Mouse (Mus musculus): ENCODE measurements around the gene Erbb2. TPM values are rescaled to one million over a fixed set of nuclear protein-coding genes. Genes with fewer than 3 reads are reported as not detected.
A peak's percentile ranks its signal among the peaks of the same experiment; 100 is the strongest.

Gene Erbb2
- polyA plus RNA-seq, 1 experiment from 2014 or later = 40.6 TPM

DNA sequence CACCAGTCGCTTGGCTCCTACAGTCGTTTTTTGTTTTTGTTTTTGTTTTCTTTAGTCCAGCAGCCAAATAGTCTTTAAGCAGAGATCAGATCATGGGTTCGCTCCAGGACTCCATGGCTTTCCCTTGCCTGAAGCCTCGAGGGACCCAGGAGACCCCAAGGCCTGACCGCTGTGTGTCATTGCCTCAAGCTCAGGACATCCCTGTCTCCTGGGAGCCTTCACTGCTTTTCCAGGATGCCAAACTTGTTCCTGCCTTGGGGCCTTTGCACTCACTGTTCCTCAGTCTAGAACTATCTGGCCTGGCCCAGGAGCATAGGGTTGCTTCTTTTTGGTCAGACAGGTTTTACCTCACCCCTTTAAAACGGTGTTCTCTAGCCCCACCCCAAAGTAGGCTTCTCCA is 5.6 kb upstream of the Erbb2 start:
- WGBS = 78% methylated on average over 6 of the region's 6 CpGs
- H3K9ac ChIP-seq = no peak overlapping the region
- no peak overlapping the region for H3K4me3 ChIP-seq (replicated peaks)

DNA sequence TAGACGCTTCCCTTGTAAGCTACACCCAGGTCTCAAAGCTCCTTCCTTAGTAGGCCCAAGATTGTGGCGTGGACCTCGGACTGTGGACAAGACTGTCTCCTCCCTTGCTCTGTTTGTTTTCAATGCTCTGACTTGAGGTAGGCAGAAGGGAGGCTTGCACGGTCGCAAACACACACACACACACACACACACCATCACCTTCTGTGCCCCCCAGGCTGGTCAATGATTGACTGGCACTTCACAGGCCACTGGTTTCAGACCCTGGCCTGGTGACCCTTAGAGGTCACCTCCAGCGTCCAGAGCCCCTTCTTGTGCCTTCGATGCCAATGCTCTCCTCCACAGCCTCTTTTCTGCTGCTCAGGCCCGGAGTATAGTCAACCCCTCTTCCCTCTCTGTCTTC is 3.4 kb upstream of the Erbb2 start:
- H3K4me3 ChIP-seq (replicated peaks) = no peak overlapping the region
- no peak overlapping the region for H3K9ac ChIP-seq
- H3K4me2 ChIP-seq = peak overlapping the region; percentile 36
- peak overlapping the region; percentile 71 for H3K27ac ChIP-seq
- WGBS = 51% methylated on average over 8 of the region's 8 CpGs
- no peaks in the 10 kb centered on the region for H3K36me3 ChIP-seq
- no peak for ATAC-seq (ENCODE audit: insufficient read depth, low FRiP score, low read depth)
- H3K27me3 ChIP-seq (replicated peaks) = 0 out of 2 replicates have a peak, but pooled peaks cover under 1% of the 10 kb centered on the region
- peaks cover 18% of the 10 kb centered on the region for H3K4me1 ChIP-seq
- H3K9me3 ChIP-seq = no peaks in the 10 kb centered on the region

More for the DNA sequence above, 5.6 kb upstream of the Erbb2 start:
- Histone ChIP-seq H3K4me1 (peaks cover 8% of the 10 kb centered on the region), H3K9me3 (no peaks in the 10 kb centered on the region), H3K27ac (no peak overlapping the region), H3K36me3 (no peaks in the 10 kb centered on the region), H3K4me2 (no peak overlapping the region), H3K27me3 (replicated peaks) (0 out of 2 replicates have a peak, but pooled peaks cover 4% of the 10 kb centered on the region)
- ATAC-seq (ENCODE audit: insufficient read depth, low FRiP score, low read depth) = no peak

DNA sequence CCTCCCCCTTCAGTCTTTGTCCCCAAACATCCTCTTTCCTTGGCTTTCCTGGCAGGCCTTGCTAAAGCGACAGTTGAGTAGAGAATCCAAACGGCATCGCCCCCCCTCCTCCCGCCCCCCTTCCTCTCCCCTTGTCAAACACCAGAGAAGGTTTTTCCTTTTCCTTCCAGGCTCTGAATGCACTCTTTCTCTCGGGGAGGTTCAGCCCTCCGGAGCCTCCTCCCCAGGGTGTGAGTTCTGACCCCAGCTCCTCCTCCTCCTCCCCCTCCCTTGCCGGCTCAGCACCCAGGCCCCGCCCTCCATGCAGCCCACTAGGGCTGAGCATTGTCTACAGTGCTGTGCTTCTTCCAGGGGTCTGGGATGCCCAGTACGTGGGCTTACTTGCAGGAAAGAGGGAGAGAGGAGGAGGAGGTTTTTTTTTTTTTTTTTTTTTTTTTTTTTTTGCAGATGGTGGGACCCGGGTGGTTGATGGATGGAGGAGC is 2.9 kb upstream of the Erbb2 start:
- H3K9ac ChIP-seq = no peak overlapping the region
- H3K27me3 ChIP-seq (replicated peaks) = no peaks in the 10 kb centered on the region
- H3K4me3 ChIP-seq (replicated peaks) = no peak overlapping the region
- no peaks in the 10 kb centered on the region for H3K36me3 ChIP-seq
- WGBS = 5% methylated on average over 10 of the region's 10 CpGs
- H3K27ac ChIP-seq = peak overlapping the region; percentile 71
- ATAC-seq (ENCODE audit: insufficient read depth, low FRiP score, low read depth) = 0 out of 2 replicates have a peak, but pooled peaks have one; percentile 29
- H3K9me3 ChIP-seq = no peaks in the 10 kb centered on the region
- H3K4me1 ChIP-seq = peaks cover 23% of the 10 kb centered on the region
- H3K4me2 ChIP-seq = peak overlapping the region; percentile 36

DNA sequence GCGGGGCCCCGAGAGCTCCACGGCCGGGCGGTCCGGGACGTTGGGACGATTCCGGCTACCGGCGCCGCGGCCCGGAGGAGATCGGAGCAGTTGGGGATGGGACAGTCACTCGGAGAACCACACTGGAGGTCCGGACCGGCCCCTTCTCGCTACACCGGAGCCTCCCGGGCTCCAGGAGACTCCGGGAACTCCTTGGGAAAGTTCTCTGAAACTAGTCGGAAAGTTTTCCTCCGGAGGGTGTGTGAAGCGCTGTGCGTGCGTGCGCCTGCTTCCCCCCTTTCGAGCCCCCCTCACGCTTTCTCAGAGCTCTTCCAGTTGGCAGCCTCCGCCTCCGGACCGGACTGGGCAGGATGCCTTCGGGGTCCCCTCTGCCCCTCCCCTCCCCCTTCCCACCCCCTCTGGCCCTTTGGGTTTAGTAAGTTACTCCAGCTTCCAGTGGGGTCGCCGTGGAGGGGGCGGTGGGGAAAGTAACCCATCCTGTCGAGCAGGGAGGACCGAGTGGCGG is 579 bp downstream of the Erbb2 start:
- Histone ChIP-seq H3K27me3 (replicated peaks) (no peaks in the 10 kb centered on the region), H3K36me3 (no peaks in the 10 kb centered on the region), H3K4me3 (replicated peaks) (peak overlapping the region; percentile 95), H3K4me1 (peaks cover 44% of the 10 kb centered on the region), H3K4me2 (peak overlapping the region; percentile 61), H3K9me3 (no peaks in the 10 kb centered on the region), H3K9ac (peak overlapping the region; percentile 79), H3K27ac (peak overlapping the region; percentile 96)
- WGBS = under 1% methylated on average over 40 of the region's 40 CpGs
- peak; percentile 3; the same call in 1 of the 2 replicates for ATAC-seq (ENCODE audit: insufficient read depth, low FRiP score, low read depth)

DNA sequence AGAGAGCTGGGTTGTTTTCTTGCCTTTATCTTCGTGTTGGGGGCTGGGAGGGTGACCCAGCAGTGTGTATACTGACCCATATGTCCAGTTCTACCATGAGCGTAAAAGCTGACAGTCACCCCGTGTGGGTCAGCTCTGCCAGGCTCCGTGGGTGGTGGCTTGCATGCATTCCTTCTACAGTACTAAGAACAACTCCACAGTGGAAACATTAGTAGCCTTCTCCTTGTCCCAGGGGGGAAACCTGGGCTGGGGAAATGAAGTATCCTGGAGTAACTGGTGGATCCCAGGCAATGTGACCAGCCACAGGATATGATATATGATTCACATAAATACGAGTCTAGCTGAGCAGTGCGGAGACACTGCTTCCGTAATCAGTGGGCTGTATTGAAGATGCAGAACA is 1.5 kb downstream of the Erbb2 start:
- no peaks in the 10 kb centered on the region for H3K36me3 ChIP-seq
- H3K27me3 ChIP-seq (replicated peaks) = no peaks in the 10 kb centered on the region
- peak overlapping the region; percentile 95 for H3K4me3 ChIP-seq (replicated peaks)
- H3K4me2 ChIP-seq = peak overlapping the region; percentile 61
- no peak for ATAC-seq (ENCODE audit: insufficient read depth, low FRiP score, low read depth)
- WGBS = 18% methylated on average over 7 of the region's 7 CpGs
- H3K4me1 ChIP-seq = peaks cover 46% of the 10 kb centered on the region
- H3K27ac ChIP-seq = 0 out of 2 replicates have a peak overlapping the region, but pooled peaks have one; percentile 96
- H3K9me3 ChIP-seq = no peaks in the 10 kb centered on the region
- peak overlapping the region; percentile 32; the same call in 1 of the 2 replicates for H3K9ac ChIP-seq

DNA sequence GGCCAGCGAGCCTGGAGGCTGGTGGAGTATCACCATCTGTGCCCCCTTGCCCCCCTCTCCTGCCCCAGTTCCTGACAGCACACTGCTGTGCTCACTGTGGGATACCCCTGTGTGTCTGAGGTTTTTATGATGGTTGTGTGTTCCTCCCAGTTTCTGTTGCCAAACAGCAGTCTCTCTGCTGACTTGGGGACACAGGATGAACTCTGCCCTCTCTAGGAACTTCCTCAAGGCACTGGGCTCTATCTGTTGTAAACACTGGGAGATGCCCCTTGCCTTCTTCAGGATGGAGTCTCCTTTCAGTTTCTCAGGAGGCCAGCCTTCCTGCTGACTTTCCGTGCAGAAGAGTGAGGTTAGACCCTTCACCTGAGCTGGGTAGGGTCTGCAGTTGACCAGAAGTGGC is 1.9 kb downstream of the Erbb2 start:
- Histone ChIP-seq H3K4me2 (peak overlapping the region; percentile 61), H3K27ac (0 out of 2 replicates have a peak overlapping the region, but pooled peaks have one; percentile 2), H3K27me3 (replicated peaks) (no peaks in the 10 kb centered on the region), H3K9me3 (no peaks in the 10 kb centered on the region), H3K36me3 (no peaks in the 10 kb centered on the region), H3K9ac (no peak overlapping the region), H3K4me3 (replicated peaks) (peak overlapping the region; percentile 95), H3K4me1 (peaks cover 43% of the 10 kb centered on the region)
- WGBS = 32% methylated on average over 2 of the region's 2 CpGs
- no peak for ATAC-seq (ENCODE audit: insufficient read depth, low FRiP score, low read depth)

DNA sequence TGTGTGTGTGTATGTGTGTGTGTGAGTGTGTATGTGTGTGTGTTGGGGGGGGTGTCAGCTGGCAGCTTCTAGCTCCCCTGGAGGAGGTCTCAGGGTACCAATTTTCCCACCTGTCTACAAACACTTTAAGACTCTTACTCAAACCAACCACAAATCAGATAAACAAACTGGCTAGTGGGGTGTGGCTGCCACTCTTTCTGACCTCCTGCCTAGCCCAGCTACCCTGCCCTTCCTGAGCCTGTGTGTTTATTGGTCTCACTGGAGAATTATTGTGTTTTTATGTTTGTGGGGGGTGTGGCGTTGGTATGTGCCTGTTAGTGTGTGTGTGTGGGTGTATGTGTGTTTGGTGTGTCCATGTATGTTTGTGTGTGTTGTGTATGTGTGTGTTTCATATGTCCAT is 4.8 kb downstream of the Erbb2 start:
- no peaks in the 10 kb centered on the region for H3K36me3 ChIP-seq
- H3K9me3 ChIP-seq = no peaks in the 10 kb centered on the region
- no peak overlapping the region for H3K4me3 ChIP-seq (replicated peaks)
- H3K27ac ChIP-seq = no peak overlapping the region
- ATAC-seq (ENCODE audit: insufficient read depth, low FRiP score, low read depth) = no peak
- H3K27me3 ChIP-seq (replicated peaks) = no peaks in the 10 kb centered on the region
- no peak overlapping the region for H3K4me2 ChIP-seq
- H3K9ac ChIP-seq = no peak overlapping the region
- WGBS = 71% methylated on average over 1 of the region's 1 CpGs
- H3K4me1 ChIP-seq = peaks cover 35% of the 10 kb centered on the region

DNA sequence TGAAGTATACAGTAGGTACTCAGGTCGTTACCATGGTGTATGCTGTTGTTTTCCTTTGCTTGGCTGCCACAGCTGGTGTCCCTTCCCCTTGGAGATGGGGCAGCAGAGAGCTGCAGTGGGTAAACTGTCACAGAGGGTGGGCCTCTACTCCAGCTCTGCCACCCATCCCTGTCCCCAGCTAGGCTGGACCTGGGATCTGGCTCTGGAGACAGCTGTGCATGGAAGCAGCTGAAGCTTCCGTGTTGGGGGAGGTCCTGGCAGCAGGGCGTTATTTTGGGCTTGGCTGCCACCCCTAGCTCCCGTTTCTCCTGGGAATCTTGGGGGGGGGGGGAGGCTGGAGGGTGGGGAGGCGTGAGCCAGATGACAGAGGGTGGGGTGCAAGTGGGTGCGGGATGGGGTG is 6.0 kb downstream of the Erbb2 start:
- Histone ChIP-seq H3K4me2 (no peak overlapping the region), H3K4me1 (peaks cover 35% of the 10 kb centered on the region), H3K36me3 (peaks cover 9% of the 10 kb centered on the region; the same call in 1 of the 2 replicates), H3K9ac (no peak overlapping the region), H3K27me3 (replicated peaks) (no peaks in the 10 kb centered on the region), H3K27ac (peak overlapping the region; percentile 81), H3K9me3 (no peaks in the 10 kb centered on the region), H3K4me3 (replicated peaks) (no peak overlapping the region)
- no peak for ATAC-seq (ENCODE audit: insufficient read depth, low FRiP score, low read depth)
- WGBS = 57% methylated on average over 6 of the region's 6 CpGs

DNA sequence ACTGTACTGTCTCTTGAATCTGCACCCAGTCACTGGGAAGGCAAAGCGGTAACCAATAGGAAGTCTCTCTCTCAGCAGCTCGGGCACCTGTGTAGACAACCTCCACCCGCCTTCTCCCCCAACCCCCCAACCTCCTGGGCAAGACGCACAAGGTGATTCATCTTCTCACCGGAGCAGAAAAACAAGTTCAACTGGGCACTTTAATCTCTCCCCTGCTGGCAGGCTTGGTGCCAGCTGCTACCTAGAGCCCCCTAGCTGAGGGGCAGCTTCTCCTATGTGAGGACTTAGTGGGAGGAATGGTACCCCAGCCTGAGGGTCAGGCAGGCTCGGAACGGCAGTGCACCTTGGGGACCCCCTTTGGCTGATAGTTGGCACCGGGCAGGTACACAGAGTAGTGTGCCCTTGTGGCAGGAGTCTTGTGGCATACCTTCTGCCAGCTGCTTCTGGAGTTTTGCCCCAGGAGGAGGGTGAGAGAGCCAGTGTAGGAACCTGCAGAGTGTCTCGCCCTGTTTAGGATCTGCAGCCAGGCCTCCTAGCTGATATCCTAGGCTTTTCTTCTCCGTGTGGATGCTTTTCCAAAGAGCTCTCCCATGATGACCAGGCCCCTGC is 6.8 kb downstream of the Erbb2 start:
- 69% methylated on average over 10 of the region's 10 CpGs for WGBS
- no peak overlapping the region for H3K4me2 ChIP-seq
- no peaks in the 10 kb centered on the region for H3K27me3 ChIP-seq (replicated peaks)
- H3K4me3 ChIP-seq (replicated peaks) = no peak overlapping the region
- no peaks in the 10 kb centered on the region for H3K9me3 ChIP-seq
- ATAC-seq (ENCODE audit: insufficient read depth, low FRiP score, low read depth) = peak; percentile 47
- peaks cover 9% of the 10 kb centered on the region; the same call in 1 of the 2 replicates for H3K36me3 ChIP-seq
- peaks cover 29% of the 10 kb centered on the region for H3K4me1 ChIP-seq
- peak overlapping the region; percentile 81 for H3K27ac ChIP-seq
- no peak overlapping the region for H3K9ac ChIP-seq

DNA sequence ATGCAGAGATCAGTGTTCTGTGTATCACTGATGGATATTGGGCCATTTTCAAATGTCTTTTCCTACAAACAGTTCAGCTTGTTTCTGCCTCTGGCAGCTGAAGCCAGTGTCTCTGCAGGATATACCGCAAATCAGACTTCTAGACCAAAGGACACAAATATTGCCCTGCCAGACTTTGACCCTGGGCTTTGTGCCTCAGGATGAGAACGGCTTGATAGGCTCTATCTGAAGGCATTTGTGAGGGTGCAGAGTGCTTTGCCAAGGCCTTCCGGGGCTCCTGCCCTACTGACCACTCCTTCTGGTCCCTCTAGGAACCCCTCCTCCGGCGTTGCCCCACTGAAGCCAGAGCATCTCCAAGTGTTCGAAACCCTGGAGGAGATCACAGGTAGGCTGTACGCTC is 14.3 kb downstream of the Erbb2 start:
- ATAC-seq (ENCODE audit: insufficient read depth, low FRiP score, low read depth) = no peak
- Histone ChIP-seq H3K4me3 (replicated peaks) (no peak overlapping the region), H3K9me3 (no peaks in the 10 kb centered on the region), H3K27ac (no peak overlapping the region), H3K27me3 (replicated peaks) (no peaks in the 10 kb centered on the region), H3K4me1 (no peaks in the 10 kb centered on the region), H3K9ac (no peak overlapping the region), H3K4me2 (no peak overlapping the region), H3K36me3 (peaks cover 54% of the 10 kb centered on the region)
- WGBS = 91% methylated on average over 7 of the region's 7 CpGs

DNA sequence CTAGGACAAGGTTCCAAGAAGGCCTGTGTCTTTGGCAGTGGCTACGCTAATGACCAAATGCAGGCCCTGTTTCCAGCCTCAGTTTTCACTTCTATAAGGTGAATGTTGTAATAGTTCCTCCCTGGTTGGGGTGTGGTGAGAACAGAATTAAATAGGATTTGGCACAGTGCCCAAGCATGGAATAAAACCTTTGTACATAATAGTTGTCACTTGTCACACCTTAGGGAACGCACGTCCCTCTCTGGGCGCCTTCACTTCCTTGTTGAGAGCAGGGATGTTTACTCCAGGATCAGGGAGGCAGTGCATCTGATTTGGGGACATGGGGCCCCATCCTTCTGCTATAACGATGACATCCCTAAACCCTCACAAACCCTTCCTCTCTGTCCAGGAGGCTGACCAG is 16.2 kb downstream of the Erbb2 start:
- Histone ChIP-seq H3K27me3 (replicated peaks) (no peaks in the 10 kb centered on the region), H3K9me3 (no peaks in the 10 kb centered on the region), H3K4me2 (no peak overlapping the region), H3K27ac (peak overlapping the region; percentile 75), H3K4me1 (no peaks in the 10 kb centered on the region), H3K36me3 (peaks cover 50% of the 10 kb centered on the region), H3K4me3 (replicated peaks) (no peak overlapping the region), H3K9ac (no peak overlapping the region)
- 68% methylated on average over 5 of the region's 5 CpGs for WGBS
- peak; percentile 53 for ATAC-seq (ENCODE audit: insufficient read depth, low FRiP score, low read depth)

DNA sequence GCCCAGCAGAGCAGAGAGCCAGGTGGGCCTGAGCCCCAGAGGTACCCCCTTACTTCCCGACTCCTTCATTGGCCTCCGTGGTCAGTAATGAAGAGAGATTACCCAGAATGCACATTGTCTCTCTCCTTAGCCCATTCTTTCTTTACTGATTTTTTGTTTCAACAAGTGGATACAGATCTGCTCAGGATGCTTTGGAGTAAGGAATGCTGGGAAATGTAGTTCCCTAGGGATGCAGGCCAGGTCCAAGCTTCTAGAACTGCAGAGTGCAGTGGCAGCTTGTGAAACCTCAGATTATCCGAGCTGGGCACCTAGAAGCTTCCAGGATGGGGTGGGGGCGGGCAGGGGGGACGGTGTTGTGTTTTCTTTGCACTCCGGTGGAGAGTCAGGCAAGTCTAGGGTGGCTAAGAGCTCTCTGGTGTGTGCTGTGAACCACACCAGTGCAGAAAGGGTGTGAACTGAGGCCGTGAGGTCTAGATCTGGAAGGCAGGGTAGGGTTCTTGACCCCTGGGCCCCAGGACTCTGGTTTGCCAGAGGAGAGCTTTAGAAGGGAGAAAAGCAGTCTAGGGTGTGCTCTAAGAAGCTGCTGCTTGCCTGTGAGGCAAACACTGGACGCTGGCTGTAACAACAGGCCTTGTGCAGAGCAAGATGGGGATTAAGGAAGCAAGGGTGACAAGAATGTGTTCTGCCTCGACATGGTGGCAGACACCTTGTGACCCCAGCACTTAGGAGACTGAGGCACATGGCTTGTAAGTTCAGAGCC is 19.7 kb downstream of the Erbb2 start:
- H3K9me3 ChIP-seq = no peaks in the 10 kb centered on the region
- WGBS = 83% methylated on average over 9 of the region's 9 CpGs
- peaks cover 59% of the 10 kb centered on the region for H3K36me3 ChIP-seq
- no peak for ATAC-seq (ENCODE audit: insufficient read depth, low FRiP score, low read depth)
- H3K9ac ChIP-seq = no peak overlapping the region
- no peak overlapping the region for H3K27ac ChIP-seq
- H3K27me3 ChIP-seq (replicated peaks) = no peaks in the 10 kb centered on the region
- no peaks in the 10 kb centered on the region for H3K4me1 ChIP-seq
- H3K4me3 ChIP-seq (replicated peaks) = no peak overlapping the region
- no peak overlapping the region for H3K4me2 ChIP-seq

All from stomach, embryonic 15.5 days (tissue).